Comparison of ENCODE assay signal across 11 mouse cellular contexts in the genomic region with DNA sequence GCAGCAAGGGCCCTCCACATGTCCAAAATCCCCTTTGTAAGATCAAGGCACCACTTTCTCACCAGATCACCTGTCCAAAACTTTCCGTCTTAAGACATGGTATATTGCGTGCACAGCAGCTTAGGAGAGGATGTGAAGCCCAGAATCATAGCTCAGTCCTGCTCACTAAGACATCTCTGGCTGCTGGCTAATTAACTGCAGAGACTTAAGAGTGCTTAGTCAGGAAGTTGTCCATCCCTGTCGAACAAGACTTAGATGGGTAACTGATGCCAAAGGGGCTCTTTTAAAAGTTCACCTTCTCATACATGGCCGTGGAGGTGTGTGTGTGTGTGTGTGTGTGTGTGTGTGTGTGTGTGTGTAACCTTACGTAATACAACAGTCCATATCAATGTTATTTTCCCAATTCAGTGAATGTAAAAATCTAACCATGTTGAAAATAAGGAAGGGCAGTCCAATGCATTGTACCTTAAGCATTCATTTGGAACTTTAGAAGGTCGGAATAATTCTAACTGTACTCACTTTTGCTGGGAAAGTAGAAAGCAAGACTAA.
DNase-seq lines count a peak whose midpoint lies in the region; ATAC-seq lines count a peak whose summit lies in the region.
"Had no signal": no experiment of that assay in that cellular context is flagged by ENCODE, and none has a peak within 500 bp of the region (broad histone marks: within the 10 kb centered on the region; RNA-seq: fewer than 3 reads in every experiment).

No protein-coding gene starts in this region.

- no peaks in the 10 kb centered on the region for H3K36me3 ChIP-seq in hindbrain, embryonic 13.5 days
- no peaks in the 10 kb centered on the region for H3K36me3 ChIP-seq in hindbrain, embryonic 11.5 days (ENCODE audit: control insufficient read depth, insufficient read depth, low read length)
- H3K36me3 ChIP-seq in embryonic facial prominence, embryonic 14.5 days (ENCODE audit: control insufficient read depth, insufficient read depth, low read length) = no peaks in the 10 kb centered on the region
- no peaks in the 10 kb centered on the region for H3K36me3 ChIP-seq in hindbrain, embryonic 14.5 days (replicated peaks; ENCODE audit: control insufficient read depth, insufficient read depth)
- no peaks in the 10 kb centered on the region for H3K36me3 ChIP-seq in neural tube, embryonic 14.5 days (ENCODE audit: control insufficient read depth, insufficient read depth, low read length)

- WGBS in hindbrain, embryonic 13.5 days = 77% methylated on average over 6 of the region's 6 CpGs
- 75% methylated on average over 6 of the region's 6 CpGs for WGBS in hindbrain, embryonic 11.5 days
- WGBS in embryonic facial prominence, embryonic 14.5 days = 65% methylated on average over 6 of the region's 6 CpGs
- WGBS in hindbrain, embryonic 14.5 days = 74% methylated on average over 6 of the region's 6 CpGs
- WGBS in neural tube, embryonic 14.5 days = 79% methylated on average over 6 of the region's 6 CpGs

- no peak overlapping the region for H3K27ac ChIP-seq in hindbrain, embryonic 13.5 days
- no peak overlapping the region for H3K27ac ChIP-seq in hindbrain, embryonic 11.5 days (ENCODE audit: low read depth, low read length)
- H3K27ac ChIP-seq in embryonic facial prominence, embryonic 14.5 days (replicated peaks; ENCODE audit: low read depth, low read length) = no peak overlapping the region
- H3K27ac ChIP-seq in hindbrain, embryonic 14.5 days = no peak overlapping the region
- H3K27ac ChIP-seq in neural tube, embryonic 14.5 days (ENCODE audit: low read depth, low read length) = no peak overlapping the region

- peaks cover 30% of the 10 kb centered on the region for H3K4me1 ChIP-seq in hindbrain, embryonic 13.5 days (replicated peaks)
- no peaks in the 10 kb centered on the region for H3K4me1 ChIP-seq in hindbrain, embryonic 11.5 days (replicated peaks; ENCODE audit: control insufficient read depth, insufficient read depth, low read length)
- peaks cover 9% of the 10 kb centered on the region; the same call in 1 of the 2 replicates for H3K4me1 ChIP-seq in embryonic facial prominence, embryonic 14.5 days (ENCODE audit: control insufficient read depth, insufficient read depth, low read length)
- H3K4me1 ChIP-seq in hindbrain, embryonic 14.5 days (replicated peaks; ENCODE audit: control insufficient read depth, insufficient read depth, low read length) = peaks cover 14% of the 10 kb centered on the region
- peaks cover 5% of the 10 kb centered on the region; the same call in 1 of the 2 replicates for H3K4me1 ChIP-seq in neural tube, embryonic 14.5 days (ENCODE audit: control insufficient read depth, insufficient read depth, low read length)

- no peak overlapping the region for H3K9ac ChIP-seq in hindbrain, embryonic 13.5 days
- no peak overlapping the region for H3K9ac ChIP-seq in hindbrain, embryonic 11.5 days (ENCODE audit: low read depth, low read length)
- no peak overlapping the region for H3K9ac ChIP-seq in embryonic facial prominence, embryonic 14.5 days (ENCODE audit: low read depth, low read length)
- peak overlapping the region; percentile 84; the same call in 1 of the 2 replicates for H3K9ac ChIP-seq in hindbrain, embryonic 14.5 days
- no peak overlapping the region for H3K9ac ChIP-seq in neural tube, embryonic 14.5 days (replicated peaks; ENCODE audit: low read depth, low read length)

- H3K4me3 ChIP-seq in hindbrain, embryonic 13.5 days = peak overlapping the region; percentile 80
- no peak overlapping the region; the same call in 1 of the 2 replicates for H3K4me3 ChIP-seq in hindbrain, embryonic 11.5 days (ENCODE audit: low read depth, low read length)
- peak overlapping the region; percentile 71 for H3K4me3 ChIP-seq in embryonic facial prominence, embryonic 14.5 days (ENCODE audit: low read depth, low read length)
- peak overlapping the region; percentile 83 for H3K4me3 ChIP-seq in hindbrain, embryonic 14.5 days (replicated peaks; ENCODE audit: low read length)
- H3K4me3 ChIP-seq in neural tube, embryonic 14.5 days (ENCODE audit: low read depth, low read length) = peak overlapping the region; percentile 81; the same call in 1 of the 2 replicates

- no peak for ATAC-seq in hindbrain, embryonic 13.5 days (ENCODE audit: low FRiP score)
- ATAC-seq in hindbrain, embryonic 11.5 days (ENCODE audit: low FRiP score) = no peak
- no peak for ATAC-seq in embryonic facial prominence, embryonic 14.5 days (ENCODE audit: low read depth)
- ATAC-seq in hindbrain, embryonic 14.5 days (ENCODE audit: low FRiP score) = no peak
- ATAC-seq in neural tube, embryonic 14.5 days (ENCODE audit: low read depth) = no peak
- no peak for ATAC-seq in frontal cortex, adult (ENCODE audit: low TSS enrichment)
- ATAC-seq in megakaryocyte, adult 5-6 weeks (ENCODE audit: poor library complexity, severe bottlenecking) = no peak
- ATAC-seq: inflammation-experienced regulatory T-cells, adult 6 months; lung, postnatal 0 days had no signal

- H3K9me3 ChIP-seq in hindbrain, embryonic 13.5 days = no peaks in the 10 kb centered on the region
- H3K9me3 ChIP-seq in hindbrain, embryonic 11.5 days (ENCODE audit: control insufficient read depth, low read length) = no peaks in the 10 kb centered on the region
- no peaks in the 10 kb centered on the region for H3K9me3 ChIP-seq in embryonic facial prominence, embryonic 14.5 days (ENCODE audit: control insufficient read depth, low read length)
- no peaks in the 10 kb centered on the region for H3K9me3 ChIP-seq in hindbrain, embryonic 14.5 days (ENCODE audit: control insufficient read depth, low read length)
- H3K9me3 ChIP-seq in neural tube, embryonic 14.5 days (ENCODE audit: control insufficient read depth, low read length) = no peaks in the 10 kb centered on the region

- DNase-seq in hindbrain, embryonic 11.5 days (ENCODE audit: low spot score) = no peak
- DNase-seq in embryonic facial prominence, embryonic 14.5 days (ENCODE audit: low spot score) = no peak
- DNase-seq in hindbrain, embryonic 14.5 days (ENCODE audit: low spot score) = no peak
- DNase-seq: left cerebral cortex, postnatal 4 days; thymus, postnatal 36 days had no signal

- peaks cover 20% of the 10 kb centered on the region for H3K27me3 ChIP-seq in hindbrain, embryonic 13.5 days
- H3K27me3 ChIP-seq in hindbrain, embryonic 11.5 days (ENCODE audit: control insufficient read depth, insufficient read depth, low read length) = peaks cover 12% of the 10 kb centered on the region
- peaks cover 12% of the 10 kb centered on the region for H3K27me3 ChIP-seq in embryonic facial prominence, embryonic 14.5 days (replicated peaks; ENCODE audit: control insufficient read depth, insufficient read depth, low read length)
- H3K27me3 ChIP-seq in hindbrain, embryonic 14.5 days (ENCODE audit: control insufficient read depth, insufficient read depth, low read length) = peaks cover 6% of the 10 kb centered on the region; the same call in 1 of the 2 replicates
- no peaks in the 10 kb centered on the region for H3K27me3 ChIP-seq in neural tube, embryonic 14.5 days (ENCODE audit: control insufficient read depth, insufficient read depth, low read length)

- H3K4me2 ChIP-seq in hindbrain, embryonic 13.5 days = peak overlapping the region; percentile 91
- H3K4me2 ChIP-seq in hindbrain, embryonic 11.5 days (replicated peaks; ENCODE audit: low read depth, low read length) = no peak overlapping the region
- peak overlapping the region; percentile 96 for H3K4me2 ChIP-seq in embryonic facial prominence, embryonic 14.5 days (ENCODE audit: low read depth, low read length)
- peak overlapping the region; percentile 94 for H3K4me2 ChIP-seq in hindbrain, embryonic 14.5 days (replicated peaks)
- H3K4me2 ChIP-seq in neural tube, embryonic 14.5 days (ENCODE audit: low read depth, low read length) = peak overlapping the region; percentile 86
